Mouse (Mus musculus): ENCODE data around the gene Gosr1.

- TF ChIP-seq CTCF (IDR thresholded peaks at IDR 0.05; ENCODE audit: control insufficient read depth, insufficient read depth, insufficient replicate concordance, low read depth, low read length) = no peak
- no peak for TF ChIP-seq POLR2A (IDR thresholded peaks at IDR 0.05; ENCODE audit: control insufficient read depth, low read depth, low read length)
Measured at GRCm38 (mm10) chr11:76707656-76708055, 55.7 kb downstream of the Gosr1 start.
